Mouse (Mus musculus) activated CD4-positive, CD25-positive, alpha-beta regulatory T cell, adult 4 months (primary cell): ENCODE data around the gene Ago3. TPM values are rescaled to one million over a fixed set of nuclear protein-coding genes. Genes with fewer than 3 reads are reported as not detected.

ENCODE experiments used
- ATAC-seq: one replicate; pipeline ENCODE4 v1.8.0; 2017
- polyA plus RNA-seq, 2 experiments: library from polyadenylated mRNA; unstranded; fragments of 100-300 nt; shearing (Covaris generic); gene quantifications; one replicate each; pipeline ENCODE4 v1.2.1; 2017

The Ago3 gene
- polyA plus RNA-seq, result 10 to 100 TPM; 14.9 to 21.0 TPM

DNA sequence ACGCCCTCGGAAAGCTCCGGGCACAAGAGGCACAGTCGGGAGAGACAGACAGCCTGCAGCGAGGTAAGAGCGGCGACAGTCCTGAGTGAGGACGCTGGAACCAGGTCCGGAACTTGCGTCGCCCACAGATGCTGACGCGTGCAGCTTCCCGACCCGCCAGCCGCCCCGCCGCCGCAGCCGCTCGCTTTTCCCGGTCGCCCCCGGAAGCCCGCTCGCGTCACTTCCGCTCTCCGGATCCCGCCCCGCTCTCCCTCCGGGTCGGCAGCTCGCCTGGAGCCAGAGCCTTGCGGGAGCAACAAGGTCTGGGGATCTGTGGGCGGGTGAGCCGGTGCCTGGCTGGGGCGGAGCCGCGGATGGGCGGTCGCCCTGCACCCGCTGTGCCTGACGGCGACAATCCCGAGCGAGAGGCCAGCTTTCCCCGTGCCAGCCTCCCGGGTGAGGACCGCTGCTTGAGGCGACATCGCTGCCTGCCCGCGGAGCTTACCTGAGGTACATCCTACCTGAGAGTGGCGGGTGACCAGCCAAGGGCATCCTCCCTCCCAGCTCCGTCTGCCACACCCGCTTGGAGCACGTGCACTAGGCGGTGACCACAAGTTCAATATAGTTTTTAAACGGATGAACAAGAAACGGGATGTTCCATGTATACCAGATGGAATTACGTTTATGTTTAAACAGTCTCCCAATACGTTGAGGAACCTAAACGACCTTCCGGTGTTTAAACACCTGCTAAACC, at the start of gene Ago3:
Ago3 (minus strand) TSS at position 210 of the 733 bp plus-strand sequence.
- ATAC-seq, result peak; percentile 80

DNA sequence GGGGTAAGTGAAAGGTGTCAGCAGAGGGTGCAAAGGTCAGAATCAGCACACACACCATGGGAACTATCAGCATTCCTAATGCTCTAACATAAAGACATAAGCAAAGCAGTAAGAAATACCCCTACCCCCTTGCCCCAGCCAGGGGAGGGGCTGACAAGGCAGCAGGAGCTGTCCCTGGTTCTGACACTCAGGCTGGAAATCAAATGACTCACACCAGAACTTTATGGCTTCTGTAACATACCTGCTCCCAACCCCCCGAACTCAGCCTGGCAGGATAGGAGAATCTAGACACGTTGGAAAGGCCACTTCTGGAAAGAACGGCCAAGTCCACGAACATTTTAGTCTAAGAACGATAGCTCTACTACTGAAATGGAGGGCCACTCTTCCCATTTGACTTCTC, 43.7 kb upstream of the Ago3 start:
- no peak for ATAC-seq

DNA sequence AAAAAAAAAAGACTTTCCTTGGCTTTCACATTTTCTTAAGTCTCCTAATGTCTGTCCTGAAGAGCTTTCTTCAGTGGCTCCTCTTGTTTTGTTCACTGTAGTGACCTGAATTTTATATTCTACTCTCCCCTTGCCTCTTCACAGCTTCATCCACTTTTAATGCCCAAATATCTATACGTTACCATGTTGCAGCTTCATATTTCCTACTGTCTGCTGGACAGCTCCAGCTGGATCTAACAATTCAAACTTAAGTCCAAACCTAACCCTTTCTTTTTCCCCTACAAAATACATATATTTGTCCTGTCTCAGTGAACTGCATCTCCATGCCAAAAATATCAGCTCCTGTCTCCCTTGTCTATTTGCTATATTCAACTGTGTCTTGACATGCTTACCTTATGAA, 40.0 kb upstream of the Ago3 start:
- no peak for ATAC-seq

DNA sequence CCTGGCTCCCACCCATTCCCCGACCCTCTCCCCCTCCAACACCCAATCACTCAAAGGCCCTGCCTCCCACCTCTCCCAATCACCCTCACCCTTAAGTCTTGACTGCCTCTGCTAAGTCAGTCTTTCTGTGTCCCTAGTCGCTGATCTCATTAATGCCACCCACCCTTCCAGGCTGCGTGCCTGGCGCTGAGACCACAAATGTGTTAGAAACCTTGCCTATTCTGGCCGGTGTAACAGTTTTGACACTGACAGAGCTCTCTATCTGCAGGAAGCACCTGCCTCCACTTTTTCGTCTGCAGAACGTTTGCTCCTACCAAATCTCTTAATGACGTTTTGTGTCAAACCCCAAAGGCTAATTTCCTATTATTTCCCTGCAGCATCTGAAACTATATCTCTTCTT, 39.6 kb upstream of the Ago3 start:
- no peak for ATAC-seq

GRCm38 (mm10) chr4:126468285-126468901, 39.0 kb upstream of the Ago3 start, which contains the start of gene Ago1:
Gene Ago1 (minus strand): TSS chr4:126468583.
- ATAC-seq, result peak; percentile 89

DNA sequence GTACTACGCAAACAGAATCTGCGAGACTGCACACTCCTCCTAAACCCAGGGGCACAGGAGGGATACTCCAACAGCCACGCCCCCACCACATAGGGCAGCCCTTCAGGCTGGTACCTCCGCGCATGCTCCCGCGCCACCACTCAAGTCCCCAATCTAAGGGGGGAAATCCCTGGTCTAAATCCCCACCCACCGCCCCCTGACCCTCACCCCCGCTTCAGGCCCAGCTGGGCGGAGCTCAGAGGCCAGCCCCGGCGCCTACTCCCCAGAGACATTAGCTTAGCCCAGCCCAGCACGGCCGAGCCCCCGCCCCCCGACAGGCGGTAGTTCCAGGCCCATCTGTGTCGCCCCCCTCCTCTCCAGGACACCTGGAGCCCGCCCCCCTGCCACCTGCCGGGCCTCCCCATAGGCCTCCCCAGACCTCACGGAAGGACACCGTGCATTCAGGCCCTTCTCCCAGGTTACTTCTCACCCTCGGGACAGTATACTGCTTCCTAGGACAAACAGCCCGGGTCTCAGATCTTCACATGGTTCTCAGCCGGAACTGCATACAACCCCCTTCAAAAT, 38.4 kb upstream of the Ago3 start:
- peak; percentile 39 for ATAC-seq

- no peak for ATAC-seq
These were observed 36.9 kb upstream of the Ago3 start for GRCm38 (mm10) chr4:126466251-126466750.

DNA sequence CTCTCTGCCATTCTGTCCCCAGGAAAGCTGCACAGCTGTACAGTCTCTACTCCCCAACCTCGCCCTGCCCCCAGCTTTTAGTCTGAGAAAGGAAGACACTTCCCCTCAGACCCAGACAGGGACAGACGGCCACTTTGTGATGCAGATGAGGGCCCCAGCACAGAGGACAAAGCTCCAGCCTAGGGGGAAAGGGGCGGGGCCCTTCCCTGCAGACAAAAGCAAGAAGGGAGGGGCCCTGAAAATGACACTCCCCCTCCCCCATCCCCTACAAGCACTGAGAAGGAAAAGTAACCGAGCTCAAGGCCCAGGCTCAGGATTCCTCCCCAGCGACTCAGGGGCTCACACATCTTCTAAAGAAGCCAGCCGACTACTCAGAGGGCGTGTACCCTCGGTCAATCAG, 36.5 kb upstream of the Ago3 start:
- ATAC-seq, result no peak

DNA sequence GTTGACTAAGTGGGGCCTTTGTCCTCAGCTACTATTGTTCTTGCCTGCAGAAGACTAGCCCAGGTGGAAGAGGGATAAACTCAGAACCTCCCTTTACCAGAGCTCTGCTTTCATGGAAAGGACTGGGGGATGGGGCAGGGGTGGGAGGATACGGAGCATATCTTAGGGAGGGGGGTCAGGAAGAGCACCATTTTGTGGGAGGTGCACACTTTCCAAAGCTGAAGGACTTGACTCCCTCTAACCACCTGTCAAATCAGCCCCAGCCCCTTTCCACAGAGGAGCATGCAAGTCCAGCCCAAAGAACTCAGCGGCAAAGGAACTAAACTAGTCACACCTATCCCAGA, 35.5 kb upstream of the Ago3 start:
- no peak for ATAC-seq

- ATAC-seq, result no peak
These were observed 35.0 kb upstream of the Ago3 start for GRCm38 (mm10) chr4:126464189-126464891.

DNA sequence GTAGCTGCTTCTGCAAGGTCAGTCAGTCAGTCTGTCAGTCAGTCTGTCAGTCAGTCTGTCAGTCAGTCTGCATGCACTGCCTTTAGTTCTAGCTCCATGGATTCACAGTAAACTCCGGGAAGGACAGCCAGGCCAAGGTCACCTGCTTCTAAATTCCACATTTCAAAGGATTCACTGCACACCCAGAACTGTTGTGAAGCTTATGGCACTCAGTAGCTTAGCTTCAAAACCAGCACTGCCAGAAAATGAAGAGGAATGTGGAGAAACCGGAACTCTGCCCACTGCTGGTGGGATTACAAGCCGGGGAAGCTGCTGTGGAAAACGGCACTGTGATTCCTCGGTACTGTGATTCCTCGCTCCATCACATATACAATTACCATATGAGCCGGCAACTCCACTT, 26.1 kb upstream of the Ago3 start:
- no peak for ATAC-seq

DNA sequence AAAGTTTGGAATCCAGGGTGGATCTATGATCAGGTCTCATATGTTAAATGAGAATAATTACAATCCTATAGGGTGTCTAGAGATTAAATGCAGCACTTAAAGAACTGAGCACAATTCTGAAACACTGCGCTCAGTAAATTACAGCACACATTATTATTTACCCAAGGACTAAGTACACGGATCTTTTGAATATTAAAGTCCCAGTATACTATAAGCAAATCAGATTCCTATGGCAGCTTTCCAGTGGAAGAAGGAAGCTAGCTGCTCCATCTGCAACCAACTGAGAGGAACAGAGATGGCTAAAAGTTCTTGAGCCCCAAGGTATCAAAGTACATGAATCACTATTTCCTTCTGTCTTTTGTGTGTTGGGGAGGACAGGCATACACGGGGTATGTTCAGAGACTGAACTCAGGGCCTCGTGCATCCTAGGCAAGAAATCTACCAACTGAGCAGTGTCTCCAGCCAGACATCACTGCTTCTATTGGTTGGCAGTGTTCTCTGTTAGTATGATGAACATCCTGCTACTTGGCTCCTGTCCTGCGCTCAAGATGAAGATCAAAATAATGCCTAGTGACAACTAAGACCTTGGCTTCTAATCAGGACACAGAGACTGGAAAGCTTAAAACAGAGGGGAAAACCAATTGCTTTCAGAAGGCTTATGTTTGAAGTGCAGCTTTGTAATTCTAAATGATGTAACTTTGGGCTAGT, 25.3 kb upstream of the Ago3 start:
- ATAC-seq, result no peak

GRCm38 (mm10) chr4:126450268-126450667, 20.9 kb upstream of the Ago3 start:
- ATAC-seq, result no peak

- no peak for ATAC-seq
These were observed 17.8 kb upstream of the Ago3 start for GRCm38 (mm10) chr4:126447126-126447525.

DNA sequence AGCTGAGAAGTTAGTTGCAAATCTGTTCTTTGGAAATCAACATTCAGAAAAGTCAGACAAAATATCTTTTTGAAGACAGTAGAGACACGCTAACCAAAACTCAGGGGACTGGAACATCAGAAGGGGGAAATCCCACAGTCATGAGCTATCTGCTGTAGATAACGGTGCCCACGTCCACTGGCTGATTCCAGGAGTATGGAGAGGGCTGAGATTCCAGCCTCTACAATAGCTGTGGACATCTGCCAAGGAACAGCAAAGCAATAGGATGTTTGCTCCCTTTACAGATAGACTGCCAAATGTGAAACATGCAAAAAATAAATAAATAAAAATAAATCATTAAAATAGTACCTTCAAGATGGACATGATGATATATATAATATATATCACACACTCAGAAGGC, 15.2 kb upstream of the Ago3 start:
- ATAC-seq, result no peak

DNA sequence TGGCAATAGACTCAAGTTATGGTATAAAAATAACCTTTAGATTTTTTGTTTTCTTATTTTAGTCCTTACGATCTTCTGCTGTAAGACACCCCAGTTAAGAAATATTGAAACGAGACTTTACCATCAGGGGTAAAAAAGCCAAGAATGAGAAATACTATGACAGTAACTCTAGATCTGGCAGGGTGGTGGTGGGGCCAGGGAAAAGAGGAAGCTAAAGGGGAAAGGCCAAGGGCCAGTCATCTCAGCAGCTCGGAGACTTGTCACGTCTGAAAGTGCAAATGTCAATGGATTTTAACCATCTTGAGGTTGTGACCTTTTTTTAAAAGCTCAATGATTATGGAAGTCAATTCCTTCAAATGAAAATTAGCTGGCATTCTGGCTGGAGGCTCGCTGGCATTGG, 8.9 kb upstream of the Ago3 start:
- no peak for ATAC-seq

DNA sequence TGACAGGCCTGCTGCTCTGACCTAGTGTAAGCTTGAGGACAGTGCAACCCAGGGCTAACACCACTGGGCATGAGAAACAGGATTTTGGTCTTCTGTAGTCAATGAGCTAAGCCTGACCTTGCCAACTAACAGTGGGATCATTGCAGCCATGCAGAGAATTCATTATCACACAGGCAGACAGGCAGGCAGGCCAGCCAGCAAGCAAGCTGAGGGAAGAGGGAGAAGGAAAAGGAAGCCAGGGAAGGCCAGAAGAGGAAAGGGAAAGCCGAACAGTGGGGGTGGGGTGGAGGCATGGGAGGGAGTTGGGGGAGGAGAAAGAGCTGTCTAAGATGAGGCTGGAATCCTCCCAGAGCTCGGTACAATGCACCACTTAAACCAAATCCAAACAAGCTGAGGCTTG, 6.9 kb upstream of the Ago3 start:
- no peak for ATAC-seq

DNA sequence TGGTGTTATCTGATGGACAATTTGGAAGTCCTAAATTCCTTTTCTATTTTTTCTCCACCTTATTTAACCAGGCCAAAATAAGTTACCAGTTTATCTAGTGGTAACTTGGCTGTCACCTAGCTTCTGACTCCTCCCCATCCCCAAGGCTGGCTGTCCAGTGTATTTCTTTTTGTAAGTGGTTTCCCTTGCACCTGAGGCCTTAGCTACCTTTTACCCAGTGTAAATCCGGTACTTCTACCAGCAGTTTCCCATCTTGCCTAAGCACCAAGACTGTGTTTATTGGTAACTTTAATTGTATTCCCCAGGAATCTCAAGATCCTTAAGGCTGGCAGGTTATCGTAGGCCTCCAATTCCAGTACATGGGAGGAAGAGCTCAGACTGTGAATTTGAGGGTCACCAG, 4.7 kb upstream of the Ago3 start:
- no peak for ATAC-seq

GRCm38 (mm10) chr4:126433175-126433574, 3.8 kb upstream of the Ago3 start:
- no peak for ATAC-seq

GRCm38 (mm10) chr4:126431746-126432145, 2.4 kb upstream of the Ago3 start:
- ATAC-seq, result no peak

GRCm38 (mm10) chr4:126428682-126429346, 542 bp downstream of the Ago3 start:
- no peak for ATAC-seq

GRCm38 (mm10) chr4:126423866-126424265, 5.5 kb downstream of the Ago3 start:
- ATAC-seq, result no peak
